Mouse (Mus musculus): ENCODE measurements around the gene Stx18.

GRCm38 (mm10) chr5:38066606-38067005, 28.1 kb downstream of the Stx18 start:
- TF ChIP-seq POLR2A (IDR thresholded peaks at IDR 0.05; ENCODE audit: control insufficient read depth, low read depth, low read length), result no peak
- TF ChIP-seq CTCF (IDR thresholded peaks at IDR 0.05; ENCODE audit: control insufficient read depth, insufficient read depth, insufficient replicate concordance, low read depth, low read length), result no peak

All from testis, adult 2 months (tissue).